Mouse (Mus musculus) neural tube, embryonic 10.5 days (tissue): ENCODE data around the gene Enho.
A peak's percentile ranks its signal among the peaks of the same experiment; 100 is the strongest.
"Not testable (repeated sequence)": the region's sequence is repeated elsewhere in the genome, so short reads cannot be mapped to it uniquely, and the experiment has no call there.

ENCODE experiments used
- DNase-seq: peaks from one replicate; pipeline ENCODE4 v3.0.0-alpha.2; 2017; ENCODE audit warnings: low spot score; ENCODE audit errors: extremely low spot score

The Enho gene

GRCm38 (mm10) chr4:41639913-41640507 is at the start of gene Enho:
Gene Enho (minus strand): TSS chr4:41640324.
- peak; percentile 95 for DNase-seq

DNA sequence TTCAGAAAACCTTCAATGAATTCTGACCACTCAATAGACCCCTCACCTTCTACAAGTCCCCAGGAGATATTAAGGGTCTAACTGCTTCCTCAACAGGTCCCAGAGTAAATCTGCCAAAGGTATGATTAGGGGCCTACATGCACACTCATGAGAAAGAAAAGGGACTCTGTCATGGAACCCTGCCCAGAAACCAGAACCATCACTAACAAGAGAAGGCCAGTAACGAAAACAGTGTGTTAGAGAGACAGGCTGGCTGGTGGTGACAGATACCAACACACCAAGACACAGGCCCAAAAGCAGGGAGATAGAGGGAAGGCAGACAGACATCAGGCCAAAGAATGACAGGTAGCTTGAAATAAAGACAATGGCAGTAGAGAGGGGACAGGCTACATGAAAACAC is 48.4 kb upstream of the Enho start:
- DNase-seq = not testable (repeated sequence)

GRCm38 (mm10) chr4:41685882-41686492 is 45.9 kb upstream of the Enho start:
- DNase-seq = not testable (repeated sequence)

DNA sequence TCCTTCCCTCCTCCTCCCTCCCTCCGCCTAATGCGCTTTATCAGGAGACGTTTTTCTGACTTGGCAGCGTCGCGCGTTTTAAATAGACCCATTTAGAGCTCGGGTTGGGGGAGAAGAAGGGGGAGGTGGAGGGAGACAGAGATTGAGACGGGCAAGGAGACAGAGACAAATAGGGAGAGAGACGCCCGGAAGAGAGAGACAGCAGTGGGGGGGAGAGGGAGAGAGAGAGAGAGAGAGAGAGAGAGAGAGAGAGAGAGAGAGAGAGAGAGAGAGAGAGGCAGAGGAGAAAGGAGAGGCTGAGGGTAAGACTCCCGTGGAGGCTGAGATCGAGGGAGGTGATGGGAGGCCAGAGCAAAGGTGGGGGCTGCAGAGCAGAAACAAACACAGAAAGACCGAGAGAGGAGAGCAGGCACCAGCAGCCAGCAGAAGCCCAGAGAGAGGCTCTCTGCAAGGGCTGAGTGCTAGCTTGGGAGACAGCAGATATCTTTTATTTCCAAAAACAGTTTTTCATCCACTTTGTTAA is 44.9 kb upstream of the Enho start:
- not testable (repeated sequence) for DNase-seq

- DNase-seq = peak; percentile 61
These were observed 44.2 kb upstream of the Enho start for GRCm38 (mm10) chr4:41684131-41684930.

- DNase-seq = not testable (repeated sequence)
These were observed 43.2 kb upstream of the Enho start for GRCm38 (mm10) chr4:41683303-41683702.

DNA sequence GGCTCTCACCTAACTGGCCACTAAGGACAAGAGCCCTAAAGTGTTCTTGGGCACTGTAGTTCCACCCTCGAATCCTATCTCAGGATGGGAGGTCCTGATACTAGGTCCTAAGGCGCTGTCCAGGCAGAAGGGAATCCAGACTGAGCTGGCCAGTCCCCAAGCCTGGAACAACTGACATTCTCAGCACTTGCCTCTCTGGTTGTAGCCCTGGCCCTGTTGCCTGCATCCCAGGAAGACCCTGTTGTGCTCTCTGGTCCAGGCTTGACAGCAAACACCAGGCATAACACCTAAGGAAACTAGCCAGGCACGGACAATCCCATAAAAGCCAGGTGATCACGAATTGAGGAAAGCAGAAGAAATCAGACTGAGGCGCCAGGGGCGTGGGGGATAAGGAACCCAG is 42.7 kb upstream of the Enho start:
- DNase-seq = no peak

- no peak for DNase-seq
These were observed 41.8 kb upstream of the Enho start for GRCm38 (mm10) chr4:41681947-41682346.

- DNase-seq = no peak
These were observed 41.1 kb upstream of the Enho start for GRCm38 (mm10) chr4:41681176-41681575.

- DNase-seq = no peak
These were observed 39.2 kb upstream of the Enho start for GRCm38 (mm10) chr4:41679291-41679690.

DNA sequence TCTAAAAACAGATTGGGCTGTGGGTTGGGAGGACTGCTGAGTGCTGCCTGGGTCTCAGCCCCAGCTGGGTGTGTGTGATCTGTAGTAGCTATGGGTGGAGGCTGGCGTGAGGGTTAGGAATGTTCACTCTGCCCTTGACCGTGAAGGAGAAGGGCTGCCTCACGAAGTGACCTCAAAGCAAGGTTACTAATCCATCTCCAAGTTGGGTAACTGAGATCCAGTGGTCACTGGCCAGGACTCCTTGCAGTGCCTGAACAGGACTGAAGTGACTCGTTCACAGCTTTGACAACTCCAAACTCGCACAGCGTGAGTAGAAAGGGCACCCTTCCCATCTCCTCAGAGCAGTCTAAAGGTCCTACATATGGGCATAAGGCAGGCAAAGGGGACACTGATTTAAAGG is 38.7 kb upstream of the Enho start:
- no peak for DNase-seq

DNA sequence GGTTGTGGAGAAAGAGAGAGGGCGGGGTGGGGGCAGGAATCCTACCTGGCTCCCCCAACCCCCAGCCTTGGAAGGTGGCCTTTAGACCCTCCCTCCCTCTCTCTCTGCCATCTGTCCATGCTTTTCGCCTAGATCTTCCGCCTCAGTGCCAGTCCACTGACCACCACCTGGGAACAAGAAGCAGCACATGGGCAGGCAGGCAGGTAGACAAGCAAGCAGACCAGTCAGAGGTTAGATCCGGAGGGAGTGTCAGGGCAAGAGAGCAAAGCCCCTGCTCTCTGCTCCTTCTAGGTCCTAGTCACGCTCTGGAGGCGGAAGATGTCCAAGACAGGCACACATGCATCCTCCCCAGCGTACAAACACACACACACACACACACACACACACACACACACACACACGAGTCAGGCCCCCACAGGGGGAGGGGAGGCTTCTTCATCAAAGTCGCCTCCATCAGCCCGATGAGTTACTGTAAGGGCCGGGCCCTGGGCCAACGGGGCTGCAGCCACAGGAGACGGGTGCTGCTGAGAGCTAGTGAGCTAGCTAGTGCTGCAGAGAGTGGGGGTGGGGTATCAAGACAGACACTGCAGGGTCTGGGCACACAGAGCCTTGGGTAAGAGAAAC is 37.0 kb upstream of the Enho start:
- DNase-seq = no peak

DNA sequence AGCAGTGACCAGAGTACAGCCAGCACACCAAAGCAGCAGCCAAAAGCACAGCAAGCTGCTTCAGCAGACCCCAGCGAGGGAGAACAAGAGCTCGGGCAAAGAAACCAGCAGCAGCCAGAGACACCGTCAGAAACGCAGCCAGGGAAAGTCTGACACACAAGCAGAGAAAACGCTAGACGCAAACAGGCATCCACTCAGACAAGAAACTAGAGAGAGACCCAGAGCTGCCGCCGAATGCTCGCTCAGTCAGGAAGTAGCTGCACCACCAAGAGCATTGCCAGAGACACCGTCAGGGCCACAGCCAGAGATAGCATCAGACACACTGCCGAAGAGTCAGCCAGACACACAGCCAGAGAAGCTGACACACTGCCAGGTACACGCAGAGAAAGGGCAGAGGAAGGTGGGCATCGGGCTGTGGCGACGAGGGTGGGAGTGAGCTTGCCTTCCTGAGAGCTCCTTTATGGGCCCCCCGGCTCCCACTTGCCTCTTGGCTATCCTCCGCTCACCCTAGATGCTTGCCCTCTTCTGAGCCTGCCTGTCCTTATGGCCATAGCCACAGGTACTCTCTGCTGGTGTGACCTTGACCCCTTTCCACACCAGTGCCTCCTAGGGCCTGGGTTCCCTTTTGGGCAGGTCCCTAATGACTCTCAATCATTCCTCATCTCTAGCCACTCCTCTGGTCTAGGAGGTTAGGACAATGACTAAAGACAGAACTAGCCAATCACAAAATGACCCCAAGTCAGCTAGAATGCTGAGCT is 36.3 kb upstream of the Enho start:
- no peak for DNase-seq

DNA sequence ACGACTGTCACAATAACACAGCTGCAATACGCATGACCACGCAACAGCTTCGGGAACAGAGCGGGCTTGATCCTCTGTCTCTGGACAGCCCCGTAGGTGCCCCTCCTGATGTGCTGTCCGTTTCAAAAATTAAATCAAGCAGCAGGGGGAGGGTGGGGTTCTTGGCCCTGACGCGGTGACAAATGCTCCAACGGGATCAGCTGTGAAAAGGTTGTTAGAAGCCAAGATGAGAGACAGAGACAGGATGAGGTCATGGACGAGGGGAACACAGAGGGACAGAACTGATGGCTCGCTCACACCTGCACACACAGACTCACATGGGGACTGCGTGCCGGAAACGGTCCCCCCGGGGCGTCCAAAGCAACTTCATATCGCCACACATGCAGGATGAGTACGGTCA is 33.1 kb upstream of the Enho start:
- no peak for DNase-seq

GRCm38 (mm10) chr4:41672522-41672963 is 32.4 kb upstream of the Enho start:
- no peak for DNase-seq

DNA sequence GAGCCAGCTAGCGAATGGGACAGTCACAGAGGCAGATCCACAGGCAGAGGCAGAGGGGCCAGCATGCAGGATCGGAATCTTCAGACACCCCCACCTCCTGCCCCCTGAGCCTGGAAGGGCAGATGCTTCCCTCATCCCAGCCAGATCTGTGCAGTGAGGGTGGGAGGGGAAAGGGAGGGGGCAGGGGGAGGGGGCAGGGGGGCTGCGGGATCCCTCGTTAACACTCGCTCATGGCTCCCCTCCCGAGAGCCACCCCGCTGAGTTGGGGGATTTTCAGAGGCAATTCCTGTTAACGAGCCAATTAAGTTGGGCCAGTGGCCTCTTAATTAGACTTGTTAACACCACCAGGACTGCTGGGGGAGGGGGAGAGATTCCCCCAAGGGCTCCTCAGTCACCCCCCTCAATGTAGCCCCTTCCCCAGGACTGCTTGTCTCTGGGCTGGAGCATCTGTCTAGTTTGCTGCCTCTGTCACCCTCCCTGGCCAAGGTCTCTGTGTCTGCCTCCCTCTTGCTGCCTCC is 31.9 kb upstream of the Enho start:
- no peak for DNase-seq

GRCm38 (mm10) chr4:41671500-41671899 is 31.4 kb upstream of the Enho start:
- no peak for DNase-seq

DNA sequence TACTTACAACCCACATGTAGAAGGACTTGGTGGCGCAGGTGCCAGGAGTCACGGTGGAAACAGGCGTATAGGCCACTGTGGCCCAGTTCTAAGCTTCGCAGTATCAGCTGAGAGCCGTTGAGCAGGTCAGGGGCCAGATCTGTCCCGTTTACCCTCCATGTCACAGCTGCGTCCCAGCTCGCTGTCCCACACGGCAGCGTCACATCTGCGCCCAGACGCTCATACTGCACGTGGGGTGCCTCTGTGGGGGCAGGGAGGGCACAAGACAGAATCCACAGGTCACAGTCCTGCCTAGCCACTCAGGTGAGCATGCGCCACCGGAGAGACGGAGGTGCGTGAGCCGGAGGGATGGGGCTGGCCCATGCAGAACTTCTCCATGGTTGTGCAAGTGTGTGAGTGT is 30.7 kb upstream of the Enho start:
- DNase-seq = no peak

DNA sequence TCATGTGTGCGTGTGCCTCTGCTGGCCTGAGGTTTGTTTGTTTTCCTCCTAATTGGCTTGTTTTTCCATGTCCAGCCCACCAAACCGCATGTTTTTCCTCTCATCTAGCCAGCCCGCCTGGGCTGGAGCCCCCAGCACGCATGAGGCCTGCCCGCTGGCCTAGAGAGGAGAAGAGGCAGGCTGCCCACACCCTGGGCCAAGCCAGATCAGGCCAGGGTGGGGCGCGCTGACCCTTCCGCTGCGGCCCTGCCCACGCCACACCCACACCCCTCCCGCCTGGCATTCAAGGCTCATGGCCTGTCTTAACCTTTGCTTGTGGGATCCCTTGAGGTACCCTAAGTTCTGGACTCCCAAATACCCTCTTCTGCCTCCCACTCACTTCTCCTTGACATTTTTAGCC is 26.5 kb upstream of the Enho start:
- DNase-seq = no peak

DNA sequence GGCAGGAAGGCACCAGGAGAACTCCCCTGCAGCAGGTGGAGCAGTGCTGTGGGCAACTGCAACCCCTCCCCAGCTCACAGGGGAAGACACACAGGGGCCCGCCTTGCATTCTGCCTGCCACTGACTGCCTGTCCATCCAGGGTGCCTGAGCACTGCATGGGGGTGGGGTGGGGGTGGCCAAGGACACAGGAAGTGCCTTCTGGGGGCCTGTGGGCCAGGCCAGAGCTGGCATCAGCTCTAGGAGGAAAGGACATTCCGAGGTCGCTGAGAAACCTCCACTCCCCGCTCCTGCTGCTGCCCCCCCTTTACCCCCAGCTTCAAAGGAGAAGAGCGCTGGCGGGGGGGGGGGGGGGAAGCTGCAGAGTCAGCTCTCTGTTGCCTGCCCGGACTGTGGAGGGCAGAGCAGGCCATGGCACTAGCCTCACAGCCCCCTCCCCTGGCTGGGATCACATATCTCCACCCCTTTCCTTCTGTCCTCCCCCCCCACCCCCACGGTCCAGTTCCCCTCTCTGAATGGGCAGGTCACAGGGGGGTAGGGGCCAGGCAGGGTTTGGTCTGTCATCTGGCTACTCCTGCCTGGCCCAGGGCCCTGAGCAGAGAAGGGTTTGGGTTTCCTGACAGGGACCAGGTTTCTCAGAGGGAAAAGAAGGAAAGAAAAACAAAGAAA is 25.0 kb upstream of the Enho start:
- DNase-seq = peak; percentile 53
